Mouse (Mus musculus) kidney, embryonic 15.5 days (tissue): ENCODE measurements at regions not wholly inside any gene's neighbourhood (a gene's known extent, or its start where the extent isn't known, plus 50 kb on each side); places are given as distances from the start of the nearest gene placed in this dataset.

Source experiments
- ATAC-seq: fragments of 200-750 bp; cut with Nextera tagmentation; replicated peaks from 2 replicates; pipeline ENCODE4 v1.8.0; 2017; ENCODE audit warnings: moderate TSS enrichment; ENCODE audit not compliant: low FRiP score
- H3K27ac ChIP-seq: fragments of 300-500 bp; sonication (generic); 2 replicates; pipeline ENCODE4 v1.5.1; 2015; ENCODE audit warnings: mild to moderate bottlenecking, inconsistent platforms
- H3K27me3 ChIP-seq: fragments of 300-500 bp; sonication (generic); 2 replicates; pipeline ENCODE4 v1.6.1; 2015; ENCODE audit warnings: inconsistent platforms
- H3K36me3 ChIP-seq: fragments of 300-500 bp; sonication (generic); 2 replicates; pipeline ENCODE4 v1.6.1; 2015; ENCODE audit warnings: inconsistent platforms
- H3K4me1 ChIP-seq: fragments of 300-500 bp; sonication (generic); 2 replicates; pipeline ENCODE4 v1.6.1; 2015; ENCODE audit warnings: inconsistent platforms
- H3K4me2 ChIP-seq: fragments of 300-500 bp; sonication (generic); 2 replicates; pipeline ENCODE4 v1.6.1; 2015; ENCODE audit warnings: moderate library complexity, mild to moderate bottlenecking, inconsistent platforms
- H3K4me3 ChIP-seq: fragments of 300-500 bp; sonication (generic); replicated peaks from 2 replicates; pipeline ENCODE4 v1.5.1; 2015; ENCODE audit warnings: mild to moderate bottlenecking, inconsistent platforms
- H3K9ac ChIP-seq: fragments of 300-500 bp; sonication (generic); 2 replicates; pipeline ENCODE4 v1.6.1; 2015; ENCODE audit warnings: mild to moderate bottlenecking, inconsistent platforms
- H3K9me3 ChIP-seq: fragments of 300-500 bp; sonication (generic); replicated peaks from 2 replicates; pipeline ENCODE4 v1.6.1; 2016; ENCODE audit warnings: inconsistent platforms
- WGBS: fragments of 180-500 bp; shearing (Covaris S2); methylation state at CpG from one replicate; pipeline ENCODE4 v1.1.7; 2015; ENCODE audit warnings: mixed read lengths; 5-methylcytosine and 5-hydroxymethylcytosine counted together

DNA sequence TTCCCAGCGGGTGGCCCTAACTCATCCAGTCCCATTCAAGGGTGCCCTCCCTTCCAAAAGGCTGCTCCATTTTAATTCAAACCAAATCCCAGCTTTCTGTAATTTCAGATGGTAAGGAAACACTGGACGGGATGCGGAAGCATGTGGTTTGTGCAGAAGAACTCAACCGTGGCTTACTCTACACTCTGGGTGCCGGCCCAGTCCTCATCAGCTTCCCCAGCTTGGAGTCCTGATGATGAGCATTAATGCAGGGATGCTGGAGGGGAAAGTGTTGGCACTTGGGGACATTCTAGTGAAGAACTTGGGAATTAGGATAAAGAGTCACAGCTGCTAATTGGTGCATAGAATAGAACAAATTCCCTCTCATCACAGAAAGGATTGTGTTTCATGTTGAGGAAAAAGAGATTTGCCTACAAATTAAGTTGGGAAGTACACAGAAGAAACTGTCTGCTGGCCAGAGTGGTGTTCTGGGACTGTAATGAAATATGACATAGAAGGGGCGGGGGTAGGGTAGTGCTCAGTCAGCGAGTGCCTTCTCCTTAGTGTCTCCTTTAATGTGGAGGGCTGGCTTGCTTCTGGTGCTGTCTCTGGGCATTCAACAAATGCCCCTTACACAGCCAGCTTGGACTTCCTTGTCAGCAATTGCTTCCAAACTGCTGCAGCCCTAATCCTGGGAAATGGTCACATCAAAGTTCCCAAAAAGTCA lies 285.0 kb upstream of the Bmper start:
- 40% methylated on average over 7 of the region's 7 CpGs for WGBS
- ATAC-seq = peak; percentile 66

DNA sequence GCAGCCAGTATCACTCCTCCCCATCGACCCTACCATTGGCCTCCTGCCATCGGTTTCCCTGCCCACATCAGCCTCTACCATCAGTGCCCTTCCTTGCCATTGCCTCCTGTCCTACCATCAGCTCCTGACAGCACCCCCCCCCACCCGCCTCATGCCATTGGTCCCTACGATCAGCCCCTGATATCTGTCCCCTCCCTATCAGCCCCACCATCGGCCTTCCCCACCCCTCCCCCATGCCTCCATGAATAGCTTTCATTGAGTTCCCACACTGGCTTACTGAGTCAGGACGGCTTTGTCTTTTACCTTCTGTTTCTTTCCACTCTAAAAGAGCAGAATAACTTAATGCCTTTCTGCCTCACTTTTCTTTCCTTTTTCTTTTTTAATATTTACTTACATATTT lies 277.9 kb upstream of the Bmper start:
- no peaks in the 10 kb centered on the region for H3K36me3 ChIP-seq
- ATAC-seq = no peak
- no peak overlapping the region for H3K9ac ChIP-seq
- no peak overlapping the region for H3K4me3 ChIP-seq
- no peaks in the 10 kb centered on the region for H3K4me1 ChIP-seq
- H3K27ac ChIP-seq = no peak overlapping the region
- H3K9me3 ChIP-seq = no peaks in the 10 kb centered on the region
- no peaks in the 10 kb centered on the region for H3K27me3 ChIP-seq
- H3K4me2 ChIP-seq = no peak overlapping the region
- WGBS = 81% methylated on average over 6 of the region's 6 CpGs

More for the DNA sequence above, 285.0 kb upstream of the Bmper start:
- no peak overlapping the region for H3K27ac ChIP-seq
- H3K4me1 ChIP-seq = peaks cover 14% of the 10 kb centered on the region
- H3K36me3 ChIP-seq = no peaks in the 10 kb centered on the region
- no peak overlapping the region for H3K4me2 ChIP-seq
- H3K9me3 ChIP-seq = no peaks in the 10 kb centered on the region
- no peak overlapping the region for H3K9ac ChIP-seq
- H3K27me3 ChIP-seq = no peaks in the 10 kb centered on the region
- H3K4me3 ChIP-seq = no peak overlapping the region

DNA sequence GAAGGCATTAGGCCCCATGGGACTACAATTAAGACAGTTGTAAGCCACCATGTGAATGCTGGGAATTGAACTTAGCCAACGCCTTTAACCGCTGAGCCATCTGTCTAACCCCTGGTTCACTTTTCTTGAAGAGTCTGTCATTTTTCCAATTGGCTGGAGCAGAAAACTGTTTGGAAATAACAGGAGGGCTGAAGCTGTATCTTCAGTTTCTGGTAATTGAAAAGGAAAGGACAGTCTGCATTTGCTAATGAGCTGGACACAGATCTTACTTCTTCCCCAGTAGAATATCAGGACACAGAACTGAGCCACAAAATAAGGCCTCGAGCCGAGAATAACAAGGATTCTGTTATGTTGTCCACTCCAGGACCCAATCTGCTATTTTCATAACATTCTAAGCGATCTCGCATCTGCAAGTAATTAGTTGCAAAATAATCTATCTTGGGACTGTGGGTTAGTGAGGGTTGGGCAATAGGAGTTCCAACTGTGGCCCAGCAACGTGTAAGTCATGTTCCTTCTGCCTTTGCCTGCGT lies 277.4 kb upstream of the Bmper start:
- no peak overlapping the region for H3K4me2 ChIP-seq
- no peaks in the 10 kb centered on the region for H3K4me1 ChIP-seq
- no peak overlapping the region for H3K27ac ChIP-seq
- no peaks in the 10 kb centered on the region for H3K27me3 ChIP-seq
- no peak overlapping the region for H3K4me3 ChIP-seq
- ATAC-seq = no peak
- no peak overlapping the region for H3K9ac ChIP-seq
- H3K36me3 ChIP-seq = no peaks in the 10 kb centered on the region
- H3K9me3 ChIP-seq = no peaks in the 10 kb centered on the region
- 88% methylated on average over 8 of the region's 8 CpGs for WGBS

DNA sequence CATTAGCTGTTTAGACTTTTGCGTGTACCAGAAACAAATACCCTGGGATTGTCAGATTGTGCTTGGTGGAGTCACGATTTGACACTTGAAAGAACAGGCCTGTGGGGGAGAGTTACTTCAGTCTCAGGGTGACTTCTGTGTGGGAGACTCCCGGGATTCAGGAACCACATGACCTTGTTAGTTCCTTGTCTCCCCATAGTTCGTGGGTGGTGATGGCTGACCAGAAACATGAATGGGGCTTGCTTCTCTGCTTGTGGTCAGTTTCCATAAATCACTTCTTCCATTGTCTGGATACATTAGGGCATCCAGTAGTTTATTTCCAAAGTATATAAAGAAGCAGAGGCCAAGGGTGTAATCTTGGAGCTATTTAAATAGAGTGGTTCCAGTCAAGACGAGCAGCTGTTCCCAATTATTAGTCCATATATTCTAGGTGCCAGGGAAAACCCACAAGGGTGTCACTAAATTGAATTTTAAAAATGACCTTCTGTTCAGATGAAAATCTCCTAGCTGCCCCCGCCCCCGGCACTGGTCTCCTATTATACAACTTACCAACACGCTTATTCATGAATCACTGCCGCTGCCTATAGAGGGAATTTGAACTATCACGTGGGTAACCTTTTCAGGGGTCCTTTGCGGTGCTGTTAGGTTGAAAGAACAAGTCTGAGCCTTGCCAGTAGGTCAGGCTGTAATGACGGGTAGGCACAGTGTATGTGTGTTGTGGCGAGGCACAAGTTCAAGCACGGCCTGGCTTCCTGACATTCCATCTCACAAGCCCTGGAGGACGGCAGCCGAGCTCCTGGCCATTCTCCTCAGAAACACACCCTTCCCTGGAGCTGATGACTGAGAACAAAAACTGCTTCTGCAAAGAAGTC lies 270.1 kb upstream of the Bmper start:
- WGBS = 45% methylated on average over 16 of the region's 16 CpGs
- ATAC-seq = peak; percentile 43
- Histone ChIP-seq H3K36me3 (no peaks in the 10 kb centered on the region), H3K4me3 (no peak overlapping the region), H3K27me3 (no peaks in the 10 kb centered on the region), H3K9ac (no peak overlapping the region), H3K27ac (peak overlapping the region; percentile 51; the same call in 1 of the 2 replicates), H3K4me2 (peak overlapping the region; percentile 1; the same call in 1 of the 2 replicates), H3K4me1 (peaks cover 16% of the 10 kb centered on the region), H3K9me3 (no peaks in the 10 kb centered on the region)

DNA sequence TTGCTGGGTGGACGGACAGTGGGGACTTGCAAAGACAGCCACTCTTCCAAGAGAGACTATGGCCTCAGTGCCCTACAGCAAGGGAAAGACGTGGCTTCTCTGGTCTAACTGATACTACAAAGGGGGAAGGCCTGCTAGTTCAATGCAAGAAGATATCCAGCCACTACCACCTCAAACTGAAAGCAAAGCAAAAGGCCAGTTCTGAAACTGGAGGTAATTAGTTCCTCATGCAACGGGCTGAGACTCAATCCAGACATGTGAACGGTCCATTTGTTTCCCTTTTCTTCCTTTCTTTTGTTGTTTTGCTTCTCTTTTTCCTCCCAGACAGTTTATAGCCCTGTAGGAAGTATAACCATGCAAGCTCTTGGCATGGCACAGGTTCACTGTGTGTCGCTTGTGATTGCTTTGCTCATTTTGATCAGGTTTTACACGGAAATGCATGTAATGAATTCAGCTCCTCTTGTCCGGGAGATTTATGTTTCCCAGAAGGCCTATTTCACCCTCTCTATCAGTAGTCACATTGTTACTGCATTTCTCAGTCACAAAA lies 260.5 kb upstream of the Bmper start:
- no peak for ATAC-seq
- 41% methylated on average over 7 of the region's 7 CpGs for whole genome bisulfite sequencing
- H3K9me3 ChIP-seq = no peaks in the 10 kb centered on the region
- H3K4me1 ChIP-seq = peaks cover 6% of the 10 kb centered on the region
- no peak overlapping the region for H3K4me3 ChIP-seq
- no peak overlapping the region for H3K4me2 ChIP-seq
- no peaks in the 10 kb centered on the region for H3K36me3 ChIP-seq
- H3K27me3 ChIP-seq = no peaks in the 10 kb centered on the region
- no peak overlapping the region for H3K9ac ChIP-seq
- H3K27ac ChIP-seq = no peak overlapping the region

DNA sequence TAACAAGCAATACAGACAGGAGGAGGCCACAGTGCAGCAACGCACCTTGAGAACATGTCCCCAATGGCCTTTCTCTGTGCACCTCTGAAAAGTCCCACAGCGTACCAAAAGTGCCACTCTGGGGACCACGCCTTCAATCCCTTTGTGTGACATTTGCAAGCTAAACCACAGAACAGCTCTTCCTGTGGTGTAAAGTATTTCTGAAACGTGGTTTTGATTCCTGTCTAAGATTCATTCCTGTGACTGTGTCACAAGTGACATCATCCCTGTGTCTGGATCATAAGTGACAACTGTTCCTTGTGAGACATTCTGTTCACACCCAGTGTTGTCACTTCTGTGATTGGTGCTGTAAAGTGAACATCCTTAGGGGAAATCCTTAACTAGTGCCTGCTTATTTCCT lies 251.6 kb upstream of the Bmper start:
- ATAC-seq = no peak
- Histone ChIP-seq H3K4me1 (no peaks in the 10 kb centered on the region), H3K4me2 (no peak overlapping the region), H3K27ac (no peak overlapping the region), H3K27me3 (no peaks in the 10 kb centered on the region), H3K9me3 (no peaks in the 10 kb centered on the region), H3K9ac (no peak overlapping the region), H3K4me3 (no peak overlapping the region), H3K36me3 (no peaks in the 10 kb centered on the region)
- WGBS = 78% methylated on average over 4 of the region's 4 CpGs

DNA sequence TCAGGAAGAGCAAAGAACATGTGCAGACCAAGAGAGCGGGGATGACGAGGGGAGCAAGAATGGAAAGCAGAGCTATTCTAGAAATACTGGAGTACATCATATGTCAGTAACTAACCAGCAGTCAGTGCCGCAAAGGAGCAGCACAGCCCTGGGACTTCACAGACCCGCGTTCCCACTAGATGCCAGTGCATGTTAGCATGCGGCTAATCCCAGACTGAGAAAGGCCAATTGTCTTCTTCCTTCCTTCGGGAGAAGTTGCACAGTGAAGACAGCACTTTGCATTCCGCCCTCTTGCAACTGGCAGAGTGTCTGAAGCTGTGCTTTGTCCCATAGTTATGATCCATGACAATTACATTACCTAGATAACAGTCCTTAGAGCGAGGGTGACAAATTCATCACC lies 246.1 kb upstream of the Bmper start:
- Histone ChIP-seq H3K9ac (no peak overlapping the region), H3K4me3 (no peak overlapping the region), H3K36me3 (no peaks in the 10 kb centered on the region), H3K4me2 (no peak overlapping the region), H3K4me1 (0 out of 2 replicates have a peak, but pooled peaks cover 2% of the 10 kb centered on the region), H3K9me3 (no peaks in the 10 kb centered on the region), H3K27ac (no peak overlapping the region), H3K27me3 (0 out of 2 replicates have a peak, but pooled peaks cover 4% of the 10 kb centered on the region)
- 68% methylated on average over 9 of the region's 9 CpGs for WGBS
- ATAC-seq = no peak

DNA sequence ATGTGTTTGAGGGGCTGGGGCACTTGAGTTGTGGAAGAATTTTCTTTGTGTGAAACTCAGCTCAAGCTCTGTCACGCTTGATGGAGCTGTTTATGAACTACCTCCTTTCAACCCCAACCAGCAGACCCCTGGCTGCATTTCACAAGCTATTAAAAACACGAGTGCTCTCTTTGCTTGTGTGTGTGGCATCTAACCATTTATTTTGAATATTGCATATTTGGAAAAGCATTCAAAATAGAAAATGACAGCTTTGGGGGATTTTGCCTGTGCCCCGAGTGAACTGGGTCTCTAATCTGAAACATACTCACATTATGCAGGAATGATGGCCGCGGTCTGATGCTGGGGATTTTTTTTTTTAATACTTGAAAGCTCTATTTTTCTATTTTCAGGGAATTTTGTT lies 243.2 kb upstream of the Bmper start:
- ATAC-seq = 0 out of 2 replicates have a peak, but pooled peaks have one; percentile 46
- Histone ChIP-seq H3K4me2 (no peak overlapping the region), H3K9me3 (no peaks in the 10 kb centered on the region), H3K27me3 (0 out of 2 replicates have a peak, but pooled peaks cover 4% of the 10 kb centered on the region), H3K4me3 (no peak overlapping the region), H3K9ac (no peak overlapping the region), H3K27ac (0 out of 2 replicates have a peak overlapping the region, but pooled peaks have one; percentile 2), H3K36me3 (no peaks in the 10 kb centered on the region), H3K4me1 (0 out of 2 replicates have a peak, but pooled peaks cover 2% of the 10 kb centered on the region)
- WGBS = 46% methylated on average over 5 of the region's 5 CpGs

DNA sequence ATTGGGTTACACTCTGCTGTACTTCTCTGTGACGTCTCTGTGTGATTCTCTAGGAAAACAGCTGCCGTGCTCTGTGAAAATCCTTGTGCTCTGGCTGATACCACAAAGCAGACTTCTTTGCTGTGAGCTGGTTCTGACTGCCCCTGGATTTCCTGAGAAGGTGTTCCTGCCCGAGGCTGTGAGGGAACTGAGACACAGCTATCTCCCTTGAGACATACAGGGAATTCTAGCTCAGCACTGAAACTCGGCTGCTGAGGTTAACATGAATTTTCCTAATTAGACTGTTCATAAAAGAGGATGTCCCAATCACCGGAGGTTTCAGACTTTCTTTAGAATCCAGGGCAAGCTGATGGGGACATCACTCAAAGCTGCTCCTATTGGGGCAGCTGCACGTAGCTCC lies 233.4 kb upstream of the Bmper start:
- H3K4me3 ChIP-seq = no peak overlapping the region
- no peak for ATAC-seq
- no peak overlapping the region for H3K27ac ChIP-seq
- 0 out of 2 replicates have a peak, but pooled peaks cover 4% of the 10 kb centered on the region for H3K4me1 ChIP-seq
- 65% methylated on average over 6 of the region's 6 CpGs for WGBS
- no peak overlapping the region for H3K4me2 ChIP-seq
- H3K9ac ChIP-seq = no peak overlapping the region
- H3K9me3 ChIP-seq = no peaks in the 10 kb centered on the region
- no peaks in the 10 kb centered on the region for H3K36me3 ChIP-seq
- H3K27me3 ChIP-seq = no peaks in the 10 kb centered on the region

DNA sequence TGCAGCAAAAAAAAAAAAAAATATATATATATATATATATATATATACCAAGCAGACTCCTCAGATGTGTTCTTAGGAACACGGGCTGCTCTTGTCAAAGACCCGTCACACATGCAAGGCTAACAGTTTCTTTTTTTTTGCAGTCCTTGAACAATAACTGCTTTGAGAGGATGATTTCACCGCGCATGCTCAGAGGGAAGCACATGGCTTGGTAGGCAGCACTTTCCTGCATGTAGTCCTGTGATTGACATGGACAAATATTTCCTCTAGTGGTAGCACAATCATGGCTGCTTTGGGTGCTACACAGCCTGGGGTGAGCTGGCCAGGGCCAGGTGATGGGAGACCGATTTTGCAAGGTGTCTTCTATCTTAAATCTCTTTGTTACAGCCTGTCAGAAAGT lies 229.3 kb upstream of the Bmper start:
- Histone ChIP-seq H3K36me3 (no peaks in the 10 kb centered on the region), H3K4me1 (peaks cover 9% of the 10 kb centered on the region), H3K9me3 (no peaks in the 10 kb centered on the region), H3K27ac (no peak overlapping the region), H3K27me3 (no peaks in the 10 kb centered on the region), H3K4me3 (no peak overlapping the region), H3K4me2 (no peak overlapping the region), H3K9ac (no peak overlapping the region)
- ATAC-seq = no peak
- 72% methylated on average over 5 of the region's 5 CpGs for WGBS

DNA sequence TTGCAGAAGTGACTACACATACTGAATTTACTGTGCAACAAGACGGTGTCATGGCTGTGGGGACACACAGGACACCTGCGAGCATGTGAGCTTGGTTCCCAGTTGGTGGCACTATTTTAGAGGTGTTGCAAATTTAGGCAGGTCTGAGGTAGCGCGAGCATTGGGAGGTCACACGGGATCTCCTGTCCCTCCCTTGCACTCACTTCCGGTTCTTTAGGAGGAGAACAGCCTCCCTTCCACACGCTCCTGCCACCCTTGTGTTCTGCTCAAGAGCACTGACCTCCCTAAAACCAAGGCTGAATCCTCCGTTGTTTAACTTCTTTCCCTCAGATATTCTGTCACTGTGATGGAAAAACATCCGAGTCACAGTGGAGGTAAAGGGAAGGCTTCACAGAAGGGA lies 227.3 kb upstream of the Bmper start:
- no peak overlapping the region for H3K27ac ChIP-seq
- H3K4me1 ChIP-seq = peaks cover 12% of the 10 kb centered on the region
- no peak for ATAC-seq
- no peaks in the 10 kb centered on the region for H3K36me3 ChIP-seq
- H3K4me2 ChIP-seq = no peak overlapping the region
- H3K9ac ChIP-seq = no peak overlapping the region
- no peak overlapping the region for H3K4me3 ChIP-seq
- WGBS = 56% methylated on average over 9 of the region's 9 CpGs
- H3K9me3 ChIP-seq = no peaks in the 10 kb centered on the region
- no peaks in the 10 kb centered on the region for H3K27me3 ChIP-seq

DNA sequence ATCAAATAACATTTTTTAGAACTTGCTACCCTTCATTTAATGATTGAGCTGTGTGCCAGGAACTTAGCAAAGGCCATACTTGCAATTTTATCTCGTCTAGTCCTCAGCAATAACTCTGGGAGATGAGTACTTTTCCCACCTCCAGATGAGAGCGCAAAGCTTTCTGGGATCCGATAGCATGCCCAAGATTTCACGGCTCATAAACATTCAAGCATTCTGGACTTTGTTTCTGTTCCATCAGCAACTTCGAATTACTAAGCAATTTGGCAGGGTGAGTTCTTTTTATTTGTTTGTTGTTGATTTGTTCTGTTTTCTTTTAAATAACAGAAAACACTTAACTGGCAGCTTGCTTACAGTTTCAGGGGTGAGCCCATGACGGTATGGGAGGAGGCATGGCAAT lies 224.6 kb upstream of the Bmper start:
- ATAC-seq = no peak
- WGBS = 43% methylated on average over 6 of the region's 6 CpGs
- H3K9me3 ChIP-seq = no peaks in the 10 kb centered on the region
- H3K27ac ChIP-seq = 0 out of 2 replicates have a peak overlapping the region, but pooled peaks have one; percentile 3
- no peaks in the 10 kb centered on the region for H3K36me3 ChIP-seq
- no peak overlapping the region for H3K4me3 ChIP-seq
- no peak overlapping the region for H3K9ac ChIP-seq
- H3K4me2 ChIP-seq = no peak overlapping the region
- no peaks in the 10 kb centered on the region for H3K27me3 ChIP-seq
- peaks cover 15% of the 10 kb centered on the region for H3K4me1 ChIP-seq
